Mouse (Mus musculus) natural killer cell, adult 2 months (primary cell): ENCODE results near the gene Lrsam1.

ENCODE experiments used
- DNase-seq, 2 experiments: peaks; one replicate each; pipeline ENCODE4 v3.0.0; 2022; ENCODE audit warnings: low spot score in 2 of 2

The Lrsam1 gene

DNA sequence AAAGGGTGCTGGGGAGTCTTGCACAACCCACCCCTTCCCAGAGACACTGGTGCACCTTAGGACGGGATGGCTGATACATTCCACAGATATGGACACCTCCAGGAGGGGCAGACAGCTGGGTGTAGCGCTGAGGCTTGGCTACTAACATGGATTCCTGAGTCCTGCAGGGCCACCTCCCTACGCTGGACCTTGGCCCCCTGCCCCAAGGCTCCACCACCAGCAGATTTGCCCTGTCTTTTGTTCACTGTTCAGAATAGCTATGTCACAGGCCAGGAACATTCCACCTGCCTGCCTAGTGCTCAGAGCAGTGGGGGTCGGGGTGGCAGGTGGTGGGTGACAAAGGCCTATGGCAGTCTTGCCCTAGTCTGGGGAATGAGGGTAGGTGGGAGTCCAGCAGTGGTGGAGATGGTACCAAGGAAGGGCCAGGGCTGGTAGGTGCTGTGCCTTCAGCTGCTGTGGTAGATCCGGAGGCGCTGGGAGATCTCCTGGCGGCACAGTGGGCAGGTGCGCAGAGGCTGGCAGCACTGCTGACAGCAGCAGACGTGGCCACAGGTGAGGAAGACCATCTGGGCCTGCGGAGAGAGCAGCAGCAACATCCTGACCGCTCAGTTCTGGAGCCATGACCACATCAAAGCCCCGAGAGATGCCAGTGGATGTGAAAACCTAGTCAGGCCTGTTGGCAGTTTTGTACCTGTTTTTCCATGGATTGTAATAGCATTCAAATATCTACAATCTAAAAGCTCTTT is 34.9 kb downstream of the Lrsam1 start:
- DNase-seq, result no peak

DNA sequence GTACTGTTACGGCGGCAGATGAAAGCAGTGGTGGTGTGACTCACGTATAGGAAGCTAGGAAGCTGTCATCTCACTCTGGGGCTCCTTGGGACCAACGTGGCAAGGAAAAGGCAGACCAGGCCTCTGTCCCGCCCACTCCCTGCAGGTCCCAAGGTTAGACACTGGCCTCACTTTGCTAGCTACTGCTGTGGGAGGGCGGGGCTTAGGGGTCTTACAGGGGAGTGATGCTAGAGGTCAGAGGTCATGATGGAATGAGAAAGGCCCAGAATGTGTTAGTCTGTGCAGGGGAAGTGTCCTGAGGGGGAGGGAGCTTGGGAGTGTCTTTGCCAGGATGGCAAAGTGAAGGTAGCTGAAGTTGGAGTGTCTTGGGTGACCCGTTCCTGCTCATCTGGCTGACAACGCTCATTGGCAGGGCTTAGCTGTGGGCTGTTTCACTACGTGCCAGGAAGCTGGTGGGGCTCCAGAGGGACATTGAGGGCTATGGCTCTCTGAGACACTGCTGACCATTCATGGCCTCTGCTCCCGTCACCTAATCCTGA is 37.0 kb downstream of the Lrsam1 start:
- DNase-seq, result no peak

DNA sequence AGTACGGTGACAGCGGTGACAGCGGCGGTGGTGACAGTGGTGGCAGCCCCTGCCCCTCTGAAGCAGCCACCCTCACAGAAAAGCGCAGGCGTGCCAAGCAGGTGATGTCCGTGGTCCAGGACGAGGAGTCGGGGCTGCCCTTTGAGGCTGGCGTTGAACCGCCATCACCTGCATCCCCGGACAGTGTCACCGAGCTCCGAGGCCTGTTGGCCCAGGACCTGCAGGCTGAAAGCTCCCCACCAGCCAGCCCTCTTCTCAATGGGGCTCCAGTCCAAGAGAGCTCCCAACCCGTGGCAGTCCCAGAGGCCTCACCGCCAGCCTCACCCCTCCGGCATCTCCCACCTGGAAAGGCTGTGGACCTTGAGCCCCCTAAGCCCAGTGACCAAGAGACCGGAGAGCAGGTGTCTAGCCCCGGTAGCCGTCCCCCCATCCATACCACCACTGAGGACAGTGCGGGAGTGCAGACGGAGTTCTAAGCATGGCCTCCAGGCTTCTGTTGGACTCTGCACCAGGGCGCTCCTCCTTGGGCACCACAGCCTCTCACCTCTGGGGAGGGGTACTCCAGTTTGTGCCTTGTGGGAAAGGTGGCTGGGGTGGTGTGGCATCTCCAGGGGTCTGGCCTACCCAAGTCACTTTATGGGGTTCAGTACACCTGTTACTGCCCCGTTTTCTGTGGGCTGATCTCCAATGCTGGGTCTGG is 37.7 kb downstream of the Lrsam1 start:
- no peak for DNase-seq

DNA sequence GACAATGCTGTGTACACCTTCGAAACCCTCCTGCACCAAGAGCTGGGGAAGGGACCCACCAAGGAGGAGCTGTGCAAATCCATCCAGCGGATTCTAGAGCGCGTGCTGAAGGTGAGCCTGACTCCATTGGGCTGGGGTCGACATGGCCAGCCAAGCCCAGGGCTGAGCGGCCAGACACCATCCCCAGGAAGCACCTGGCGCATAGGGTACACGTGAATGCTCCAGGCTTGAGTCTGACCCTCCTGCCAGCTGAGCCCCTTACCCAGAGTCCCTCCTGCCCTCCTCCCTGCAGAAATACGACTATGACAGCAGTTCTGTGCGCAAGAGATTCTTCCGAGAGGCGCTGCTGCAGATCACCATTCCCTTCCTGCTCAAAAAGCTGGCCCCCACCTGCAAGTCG is 38.9 kb downstream of the Lrsam1 start:
- DNase-seq, result no peak

DNA sequence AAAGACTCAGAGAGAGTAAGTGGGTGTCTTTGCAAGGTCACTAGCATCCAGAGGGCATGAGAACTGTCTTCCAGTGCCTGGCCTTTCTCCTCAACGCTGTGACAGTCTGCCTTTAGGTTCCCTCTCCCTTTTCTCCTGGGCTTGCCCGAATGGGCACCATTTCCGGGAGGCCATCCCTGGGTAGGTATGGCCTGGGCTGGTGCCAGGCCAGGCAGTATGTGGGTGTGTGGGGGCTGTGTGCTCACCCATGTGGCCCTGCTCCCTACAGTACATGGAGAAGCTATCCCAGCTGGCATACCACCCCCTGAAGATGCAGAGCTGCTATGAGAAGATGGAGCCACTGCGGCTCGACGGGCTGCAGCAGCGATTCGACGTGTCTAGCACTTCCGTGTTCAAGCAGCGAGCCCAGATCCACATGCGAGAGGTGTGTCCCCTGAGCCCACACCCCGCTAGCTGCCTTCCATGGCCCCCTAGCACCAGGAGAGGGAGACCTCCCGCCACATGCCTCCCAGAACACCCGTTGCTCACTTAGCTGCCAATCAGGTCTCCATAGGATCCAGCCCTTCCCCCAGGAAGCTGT is 39.5 kb downstream of the Lrsam1 start:
- no peak for DNase-seq

DNA sequence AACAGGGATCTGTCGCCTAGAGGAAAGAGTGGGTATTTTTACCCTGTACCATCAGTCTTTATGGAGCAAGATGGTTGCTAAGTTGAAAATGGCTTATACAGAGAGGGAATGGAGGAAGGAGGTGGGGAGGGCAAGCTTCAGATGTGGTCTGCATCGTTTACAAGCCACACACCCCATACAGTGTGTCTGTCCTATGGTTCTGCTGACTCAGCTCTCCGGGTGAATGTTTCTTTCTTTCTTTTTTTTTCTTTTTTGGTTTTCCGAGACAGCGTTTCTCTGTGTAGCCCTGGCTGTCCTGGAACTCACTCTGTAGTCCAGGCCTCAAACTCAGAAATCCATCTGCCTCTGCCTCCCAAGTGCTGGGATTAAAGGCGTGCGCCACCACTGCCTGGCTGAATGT is 40.2 kb downstream of the Lrsam1 start:
- DNase-seq, result no peak

DNA sequence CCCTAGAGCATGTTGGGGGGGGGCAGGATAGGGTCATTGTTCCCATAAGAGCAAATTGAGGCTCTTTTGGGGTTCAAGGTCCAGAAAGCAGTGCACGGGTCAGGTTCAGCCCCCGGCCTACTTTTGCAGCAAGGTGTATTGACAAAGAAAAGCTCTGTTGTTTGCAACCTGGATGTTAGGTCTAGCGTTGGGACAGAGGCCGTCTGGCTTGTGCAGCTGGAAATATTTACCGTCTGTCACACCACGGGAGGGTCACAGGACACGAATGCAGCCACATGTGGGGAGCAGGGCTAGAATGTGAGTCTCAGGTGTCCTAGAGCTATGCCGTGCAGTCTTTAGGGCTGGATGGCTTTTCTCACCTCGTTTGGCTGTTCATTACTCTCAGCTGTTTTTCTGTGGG is 43.0 kb downstream of the Lrsam1 start:
- no peak for DNase-seq

DNA sequence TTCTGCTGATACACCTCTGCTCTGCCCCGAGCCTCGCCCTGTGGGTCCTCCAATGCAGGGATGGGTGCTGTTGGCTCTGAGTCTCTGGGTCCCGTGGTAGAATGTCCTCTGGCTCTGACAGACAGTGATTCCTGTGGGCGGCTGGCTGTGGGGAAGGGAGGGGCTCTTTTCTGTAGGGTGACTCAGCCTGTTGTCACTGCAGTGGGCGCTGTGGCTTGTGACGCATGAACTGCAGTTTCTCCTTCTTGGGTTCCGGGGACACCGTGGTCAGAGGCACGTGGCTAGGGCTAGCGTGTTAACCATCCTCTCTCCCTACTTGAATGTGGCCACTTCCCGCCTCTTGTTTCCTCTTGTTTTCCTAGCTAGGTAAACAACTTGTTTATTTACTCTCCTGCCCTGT is 43.9 kb downstream of the Lrsam1 start:
- peak; percentile 89 to 94 for DNase-seq

DNA sequence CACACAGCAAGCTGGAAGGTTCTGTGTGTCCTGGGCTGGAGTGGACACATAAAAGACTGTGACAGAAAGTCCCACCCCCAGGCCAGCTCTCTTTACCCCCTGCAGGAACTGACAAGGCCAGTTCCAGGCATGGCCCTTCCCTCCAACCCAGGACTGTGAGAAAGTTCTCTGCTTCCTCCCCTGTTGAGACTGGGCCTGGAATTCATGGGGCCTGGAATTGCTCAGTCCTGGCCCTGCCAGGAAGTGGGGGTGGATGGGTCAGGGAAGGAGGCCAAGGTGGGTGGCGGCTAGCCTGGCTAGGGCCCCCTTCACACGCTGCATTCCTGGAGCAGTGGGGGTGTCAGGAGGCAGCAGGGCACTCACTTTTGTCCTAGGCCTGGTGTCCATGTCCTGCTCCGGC is 46.5 kb downstream of the Lrsam1 start:
- no peak for DNase-seq

DNA sequence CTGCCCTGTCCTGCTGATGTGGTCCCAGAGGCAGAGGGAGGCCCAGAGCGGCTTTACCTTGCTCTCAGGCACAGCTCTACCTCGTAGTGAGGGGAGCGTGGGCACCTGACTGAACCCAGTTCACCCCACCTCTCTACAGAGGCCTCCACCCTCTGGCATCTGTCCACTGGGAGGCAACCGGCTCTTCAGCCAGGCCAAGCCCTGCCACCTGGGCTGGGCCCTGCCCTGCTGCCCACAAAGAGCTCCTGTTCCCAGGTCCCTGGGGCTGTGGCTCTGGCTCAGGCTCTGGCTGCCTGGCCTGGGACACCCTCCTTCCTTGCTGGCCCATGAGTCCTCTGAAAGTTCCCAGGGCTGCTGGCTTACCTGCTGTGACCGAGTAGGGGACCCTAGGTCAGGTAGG is 47.1 kb downstream of the Lrsam1 start:
- DNase-seq, result no peak

DNA sequence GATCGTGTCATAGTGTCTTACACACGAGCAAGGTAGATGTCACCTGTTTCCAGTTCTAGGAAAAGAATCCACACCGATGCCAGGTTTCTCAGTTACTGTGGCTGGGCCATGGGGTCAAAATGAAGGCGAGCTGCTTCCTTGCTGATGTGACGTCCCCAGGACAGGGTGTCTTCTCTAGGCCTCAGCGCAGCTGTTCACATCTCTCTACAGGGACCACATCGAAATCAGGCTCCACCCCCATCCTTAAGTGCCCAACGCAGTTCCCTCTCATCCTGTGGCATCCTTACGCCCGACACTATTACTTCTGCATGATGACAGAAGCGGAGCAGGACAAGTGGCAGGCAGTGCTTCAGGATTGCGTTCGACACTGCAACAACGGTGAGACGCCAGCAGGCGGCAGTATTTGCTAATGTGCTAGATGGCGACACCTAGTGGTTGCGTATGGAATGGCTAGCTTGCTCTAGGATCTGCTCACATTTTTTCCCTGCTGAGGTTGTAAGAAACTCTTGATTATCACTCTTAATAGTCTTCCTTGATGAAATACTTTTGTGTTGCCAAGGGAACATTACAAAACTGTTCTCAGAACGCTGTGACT is 49.1 kb downstream of the Lrsam1 start:
- peak; percentile 80 to 86 for DNase-seq

DNA sequence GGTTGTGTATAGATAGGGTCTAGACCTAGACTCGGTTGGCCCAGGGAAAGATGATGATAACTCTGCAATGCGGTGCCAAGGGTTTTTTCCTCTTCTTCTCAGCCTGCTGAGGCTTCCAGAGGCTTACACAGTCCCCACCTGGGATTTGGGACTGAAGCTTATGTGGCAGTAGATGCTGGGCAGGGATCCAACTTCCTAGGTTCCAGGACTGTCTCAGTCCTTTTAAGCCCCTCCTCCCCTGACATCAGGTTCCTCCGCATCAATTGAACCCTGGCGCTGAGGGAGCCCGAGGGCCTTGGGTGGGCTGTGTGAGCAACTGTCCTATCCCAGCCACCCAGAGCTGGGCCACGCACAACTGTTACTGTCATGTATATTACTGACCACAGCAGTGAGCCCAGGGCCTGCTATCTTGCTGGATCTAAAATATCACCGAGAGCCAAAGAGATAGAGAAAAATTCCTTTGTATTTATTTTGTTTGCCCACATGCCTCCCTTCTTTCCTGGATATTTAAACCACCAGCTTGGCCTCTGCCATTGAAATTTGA is 49.7 kb downstream of the Lrsam1 start:
- DNase-seq, result no peak

DNA sequence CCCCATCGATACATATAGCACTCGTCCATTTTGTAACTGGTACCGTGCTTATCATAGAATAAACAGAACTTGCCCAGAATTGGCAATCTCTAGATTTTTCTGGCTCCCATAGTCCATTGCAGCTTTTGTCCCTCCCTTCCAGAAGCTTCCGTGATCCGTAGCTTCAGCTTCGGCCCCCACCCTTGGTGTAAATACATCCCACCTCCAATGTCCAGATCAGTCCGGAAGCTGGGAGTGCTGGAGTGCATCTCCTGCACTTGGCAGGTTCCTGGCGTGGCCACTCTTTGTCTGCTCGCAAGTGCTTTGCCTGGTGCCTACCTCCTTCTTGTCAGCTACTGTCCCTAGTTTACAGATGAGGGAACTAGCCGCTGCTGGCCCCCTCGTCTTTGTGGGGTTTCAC is 52.6 kb downstream of the Lrsam1 start:
- no peak for DNase-seq

DNA sequence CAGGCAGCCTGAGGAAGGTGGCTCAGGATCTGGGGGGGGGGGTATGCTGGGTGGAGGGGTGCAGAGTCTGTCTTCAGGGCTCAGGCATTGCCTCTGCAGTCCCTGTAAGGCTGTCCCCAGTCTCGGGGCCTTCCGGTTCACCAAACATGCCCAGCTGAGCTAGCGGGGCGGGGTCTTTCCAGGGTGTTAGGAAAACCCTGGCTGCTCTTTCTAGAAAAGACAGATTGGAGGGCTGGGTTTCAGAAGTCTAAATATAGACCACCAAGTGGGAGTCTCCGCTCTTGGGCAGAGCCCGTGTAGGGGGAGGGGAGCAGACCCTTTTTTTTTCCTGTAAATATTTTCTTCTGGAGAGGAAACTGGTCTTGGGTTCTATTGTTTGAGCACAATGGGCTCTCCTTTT is 53.1 kb downstream of the Lrsam1 start:
- DNase-seq, result no peak

DNA sequence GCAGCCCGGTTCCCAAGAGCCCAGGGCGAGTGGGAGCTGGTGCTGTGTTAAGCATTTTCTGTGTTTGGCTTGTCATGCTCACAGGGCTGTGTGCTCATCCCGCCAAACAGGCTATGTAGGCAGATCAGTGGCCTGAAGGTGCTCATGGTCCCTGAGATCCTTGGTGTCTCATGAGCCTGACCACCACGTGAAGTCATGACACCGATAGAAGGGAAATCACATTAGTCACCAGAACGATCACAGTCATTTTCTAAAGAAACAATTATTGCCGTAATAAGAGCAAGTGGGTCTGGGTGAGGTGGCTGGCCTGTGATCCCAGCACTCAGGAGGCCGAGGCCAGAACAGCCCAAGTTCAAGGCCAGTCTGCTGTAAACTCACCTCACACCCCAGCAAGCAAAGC is 54.0 kb downstream of the Lrsam1 start:
- no peak for DNase-seq

DNA sequence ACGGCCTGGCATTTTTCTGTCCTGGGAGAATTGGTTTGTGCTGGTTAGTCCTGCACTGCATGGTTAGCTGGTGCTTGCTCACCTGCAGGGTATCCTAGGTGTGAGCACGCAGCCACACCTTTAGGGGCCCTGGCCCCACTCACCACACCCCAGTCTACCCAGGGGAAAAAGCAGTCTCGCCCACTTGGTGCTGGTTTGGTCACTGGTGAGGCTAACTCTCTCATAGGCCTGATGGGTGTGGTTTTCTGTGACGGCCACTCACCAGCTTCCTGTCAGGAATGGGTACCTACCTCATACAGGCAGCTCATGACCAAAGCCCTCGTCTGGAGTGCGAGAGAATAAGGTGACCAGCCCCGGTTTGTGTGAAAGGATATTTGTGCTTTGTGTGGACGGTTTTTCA is 56.1 kb downstream of the Lrsam1 start:
- no peak for DNase-seq

DNA sequence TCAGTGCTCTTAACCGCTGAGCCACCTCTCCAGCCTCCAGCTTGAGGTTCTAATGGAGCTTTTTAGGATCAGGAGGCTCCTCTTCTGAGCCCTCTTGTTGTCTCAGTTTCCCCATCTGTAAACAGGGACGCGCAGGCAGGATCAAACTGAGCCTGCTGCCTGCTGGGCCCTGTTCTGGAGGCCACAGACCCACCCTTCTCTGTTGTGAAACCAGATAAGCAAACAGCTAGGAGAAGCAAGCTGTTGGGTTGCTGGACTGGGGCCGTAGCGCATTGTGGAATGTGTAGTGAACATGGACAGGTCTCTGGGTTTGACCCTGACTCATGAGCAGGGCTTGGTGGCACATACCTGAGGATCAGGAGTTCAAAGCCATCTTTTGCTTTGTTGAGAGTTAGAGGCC is 56.8 kb downstream of the Lrsam1 start:
- no peak for DNase-seq

DNA sequence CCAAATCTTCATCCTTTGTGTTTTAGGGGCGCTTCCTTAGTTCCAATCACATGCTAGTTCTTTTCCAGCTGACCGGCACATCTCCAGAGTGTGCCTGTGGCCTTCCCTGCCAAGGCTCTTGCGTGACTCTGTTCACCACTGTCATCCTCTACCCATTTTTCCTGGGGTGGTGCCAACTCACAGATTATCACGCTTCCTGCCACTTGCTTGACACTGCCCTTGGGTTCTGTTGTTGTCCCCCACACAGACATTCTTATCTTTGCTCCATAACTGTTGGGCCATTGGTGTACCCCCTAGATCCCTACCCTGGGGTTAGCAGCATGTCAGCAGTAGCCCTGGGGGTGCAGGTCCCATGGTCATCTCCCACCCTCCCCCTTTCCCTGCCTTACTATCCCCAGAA is 57.9 kb downstream of the Lrsam1 start:
- DNase-seq, result no peak

DNA sequence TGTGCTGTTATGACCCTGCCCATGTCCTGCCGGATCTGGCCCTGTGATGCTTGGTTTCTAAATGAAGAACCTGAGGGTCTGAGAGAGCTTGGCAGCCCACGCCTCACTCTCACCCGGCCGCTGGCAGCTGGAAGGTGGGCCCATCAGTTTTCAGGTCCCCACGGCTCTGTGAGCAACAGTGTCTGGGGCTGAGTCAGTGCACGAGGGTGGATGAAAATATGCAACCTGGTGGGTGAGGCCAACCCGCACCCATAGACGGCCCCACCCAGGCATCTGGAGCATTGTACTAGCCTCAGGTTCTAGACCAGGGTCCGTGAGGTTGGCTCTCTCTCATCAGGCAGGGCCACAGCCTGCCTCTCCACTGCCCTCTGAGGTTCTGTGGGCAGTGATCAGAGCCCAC is 59.3 kb downstream of the Lrsam1 start:
- no peak for DNase-seq

DNA sequence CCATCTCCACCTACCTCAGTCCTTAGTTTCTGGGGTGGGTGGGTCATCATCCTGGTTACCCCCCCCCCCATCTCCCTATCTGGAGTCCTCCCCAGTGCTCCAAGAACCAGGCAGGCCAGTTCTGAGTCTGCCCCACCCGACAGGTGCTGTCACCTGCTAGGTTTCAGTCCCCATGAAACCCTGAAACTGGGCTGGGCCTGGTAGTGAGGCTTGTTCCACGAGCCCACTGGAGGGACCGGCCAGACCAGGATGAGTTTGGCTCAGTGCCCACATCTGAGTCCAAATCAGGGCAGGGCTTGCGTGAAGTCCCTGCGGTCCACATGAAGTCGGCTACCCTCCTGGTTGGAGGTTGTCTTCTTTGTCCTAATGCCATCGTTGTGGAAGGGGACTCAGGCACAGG is 62.4 kb downstream of the Lrsam1 start:
- no peak for DNase-seq

DNA sequence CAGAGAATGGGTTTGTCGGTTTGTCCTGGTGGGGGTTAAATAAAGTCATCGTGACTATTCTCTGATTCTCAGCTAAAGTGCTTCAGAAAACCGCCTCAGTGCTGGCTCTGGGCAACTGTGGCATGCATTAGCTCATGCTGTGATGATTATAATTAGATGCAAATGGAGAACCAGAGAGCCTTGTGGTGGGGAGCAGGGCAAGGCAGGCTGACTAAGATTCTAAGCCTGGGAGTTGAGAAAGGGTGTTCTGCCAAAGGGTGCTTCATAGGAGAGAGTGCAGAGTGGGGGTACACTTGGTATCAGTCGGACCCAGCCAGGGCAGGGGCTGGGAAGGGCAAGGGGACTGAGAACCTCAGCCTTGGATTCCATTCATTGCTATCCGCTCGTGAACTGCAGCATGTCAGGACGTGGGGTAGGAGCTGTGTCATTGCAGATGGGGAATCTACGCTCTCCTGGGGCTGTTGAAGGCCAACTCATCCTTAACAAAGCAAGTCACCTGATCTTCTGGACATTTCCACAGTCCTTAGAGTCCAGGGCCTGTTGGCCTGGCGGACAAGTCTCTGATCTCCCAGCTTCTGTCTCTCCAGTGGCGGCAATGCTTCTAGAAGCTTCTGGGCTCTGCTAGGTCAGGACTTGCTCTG is 64.8 kb downstream of the Lrsam1 start:
- no peak for DNase-seq

DNA sequence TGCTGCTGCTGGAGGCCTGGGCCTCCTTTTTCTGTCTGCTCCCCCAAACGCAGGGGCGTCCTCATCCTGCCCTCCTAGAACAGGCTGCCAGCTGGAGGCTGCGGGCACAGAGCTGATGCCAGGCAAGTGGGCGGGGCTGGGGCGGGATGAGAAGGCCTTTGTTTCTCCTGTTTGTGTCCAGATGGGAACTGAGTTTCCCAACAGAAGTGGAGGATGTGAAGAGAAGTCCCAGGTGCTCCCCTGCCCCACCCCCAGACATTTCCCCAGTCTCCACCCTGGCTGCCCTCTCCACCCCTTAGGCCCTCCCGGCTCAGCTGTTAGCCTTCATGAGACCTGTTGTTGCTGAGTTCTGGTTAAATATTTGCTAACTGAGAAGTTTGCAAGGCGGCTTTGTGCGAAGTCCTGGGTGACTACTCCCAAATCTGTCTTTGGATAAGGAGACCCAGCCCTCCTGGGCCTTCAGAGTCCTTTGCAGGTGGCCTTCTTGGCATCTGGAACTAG is 65.8 kb downstream of the Lrsam1 start:
- DNase-seq, result no peak
